Mouse (Mus musculus): ENCODE results near the gene Gpr107.

- TF ChIP-seq POLR2A (IDR thresholded peaks at IDR 0.05; ENCODE audit: control insufficient read depth in 1 of 2, insufficient read depth in 1 of 2, low read depth in 1 of 2, low read length in 2 of 2, poor library complexity in 1 of 2), result no peak
- no peak for TF ChIP-seq POLR2AphosphoS2 (IDR thresholded peaks at IDR 0.05; ENCODE audit: low read length)
- no peak for TF ChIP-seq RCOR1 (IDR thresholded peaks at IDR 0.05; ENCODE audit: low read depth, low read length)
- no peak for TF ChIP-seq E2F4 (IDR thresholded peaks at IDR 0.05; ENCODE audit: borderline replicate concordance, low read depth, low read length)
Observed at GRCm38 (mm10) chr2:31245051-31245450, 92.9 kb downstream of the Gpr107 start.
